In genomic region chr13:31249525-31249924, GRCm38 (mm10) we compare ENCODE assay signal across 16 mouse cellular contexts.
DNase-seq lines count a peak whose midpoint lies in the region; ATAC-seq lines count a peak whose summit lies in the region.
"Had no signal": no experiment of that assay in that cellular context is flagged by ENCODE, and none has a peak within 500 bp of the region (broad histone marks: within the 10 kb centered on the region; RNA-seq: fewer than 3 reads in every experiment).

No protein-coding gene starts in this region.

- no peak for ATAC-seq in midbrain, embryonic 11.5 days (ENCODE audit: low FRiP score)
- ATAC-seq: activated CD4-positive, CD25-positive, alpha-beta regulatory T cell, adult 4 months; CD4-positive, CD25-positive, alpha-beta regulatory T cell, adult 4 months; intestine, embryonic 15.5 days had no signal

- no peak overlapping the region for H3K9ac ChIP-seq in midbrain, embryonic 11.5 days (ENCODE audit: low read length)
- H3K9ac ChIP-seq: hindbrain, embryonic 12.5 days; intestine, embryonic 15.5 days; limb, embryonic 15.5 days; stomach, embryonic 15.5 days had no signal

- no peaks in the 10 kb centered on the region for H3K4me1 ChIP-seq in midbrain, embryonic 11.5 days (ENCODE audit: control insufficient read depth, insufficient read depth, low read length)
- H3K4me1 ChIP-seq: hindbrain, embryonic 12.5 days; intestine, embryonic 15.5 days; limb, embryonic 15.5 days; stomach, embryonic 15.5 days had no signal

- peak; percentile 16 to 64 for DNase-seq in layer of hippocampus, adult 18-20 months (ENCODE audit: low spot score in 2 of 2)
- no peak for DNase-seq in layer of hippocampus, postnatal 25 days (ENCODE audit: extremely low spot score in 1 of 2, low spot score in 1 of 2)
- peak; percentile 13 for DNase-seq in adipocyte (ENCODE audit: low spot score)
- DNase-seq in brain, embryonic 18.5 days (ENCODE audit: low read depth, low spot score), result peak; percentile 78
- DNase-seq in layer of hippocampus, postnatal 14 days (ENCODE audit: low spot score in 2 of 2), result peak; percentile 3 to 70
- no peak for DNase-seq in midbrain, embryonic 11.5 days (ENCODE audit: low spot score, missing footprints)
- no peak for DNase-seq in adrenal gland, postnatal 25 days
- DNase-seq: cerebellum, adult 18-20 months; kidney, postnatal 25 days; thymus, postnatal 14 days had no signal

- H3K36me3 ChIP-seq in midbrain, embryonic 11.5 days (ENCODE audit: control insufficient read depth, insufficient read depth, low read length), result no peaks in the 10 kb centered on the region
- H3K36me3 ChIP-seq: hindbrain, embryonic 12.5 days; intestine, embryonic 15.5 days; limb, embryonic 15.5 days; stomach, embryonic 15.5 days had no signal

- H3K4me3 ChIP-seq in midbrain, embryonic 11.5 days (ENCODE audit: low read depth, low read length), result no peak overlapping the region
- H3K4me3 ChIP-seq: hindbrain, embryonic 12.5 days; intestine, embryonic 15.5 days; limb, embryonic 15.5 days; stomach, embryonic 15.5 days had no signal

- H3K27ac ChIP-seq in midbrain, embryonic 11.5 days (ENCODE audit: low read depth, low read length), result no peak overlapping the region
- H3K27ac ChIP-seq: hindbrain, embryonic 12.5 days; intestine, embryonic 15.5 days; limb, embryonic 15.5 days; stomach, embryonic 15.5 days had no signal

- no peaks in the 10 kb centered on the region for H3K27me3 ChIP-seq in midbrain, embryonic 11.5 days (ENCODE audit: control insufficient read depth, insufficient read depth, low read length)
- H3K27me3 ChIP-seq: hindbrain, embryonic 12.5 days; intestine, embryonic 15.5 days; limb, embryonic 15.5 days; stomach, embryonic 15.5 days had no signal

- H3K4me2 ChIP-seq in midbrain, embryonic 11.5 days, result no peak overlapping the region
- H3K4me2 ChIP-seq: hindbrain, embryonic 12.5 days; intestine, embryonic 15.5 days; limb, embryonic 15.5 days; stomach, embryonic 15.5 days had no signal

- no peaks in the 10 kb centered on the region for H3K9me3 ChIP-seq in midbrain, embryonic 11.5 days (ENCODE audit: control insufficient read depth, low read length)
- H3K9me3 ChIP-seq: hindbrain, embryonic 12.5 days; intestine, embryonic 15.5 days; limb, embryonic 15.5 days; stomach, embryonic 15.5 days had no signal

- WGBS in midbrain, embryonic 11.5 days, result 82% methylated on average over 5 of the region's 5 CpGs

Comparison
In these comparisons a context has a peak if more than half of its experiments do, and no peak if none do; other contexts are left out.
1. DNase-seq: peak in layer of hippocampus, adult 18-20 months (2 of 2), adipocyte (single experiment), brain, embryonic 18.5 days (single experiment) and layer of hippocampus, postnatal 14 days (2 of 2); none in layer of hippocampus, postnatal 25 days (0 of 2), midbrain, embryonic 11.5 days (single experiment) and adrenal gland, postnatal 25 days (single experiment).